Mouse (Mus musculus): Measurements from ENCODE around the gene Aven.

DNA sequence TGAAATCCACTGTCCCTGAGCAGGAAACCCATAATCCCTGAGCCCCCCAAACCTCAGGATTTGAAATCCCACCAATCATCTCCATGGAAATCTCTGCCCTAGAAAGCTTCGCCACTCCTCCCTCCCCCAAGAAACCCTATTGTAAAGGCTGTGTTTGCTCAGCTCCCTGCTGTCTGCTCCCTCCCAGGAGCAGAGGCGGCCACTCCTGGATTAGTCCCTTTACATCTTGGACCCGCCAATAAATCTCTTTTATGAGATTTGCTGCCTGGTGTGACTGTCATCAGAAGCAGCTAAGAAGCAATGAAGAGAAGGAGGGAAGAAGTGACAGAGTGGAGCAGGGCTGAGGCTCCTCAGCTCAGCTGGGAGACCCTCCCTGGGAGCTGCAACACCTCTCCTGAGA lies 124.4 kb downstream of the Aven start:
- TF ChIP-seq CTCF (IDR thresholded peaks at IDR 0.05; ENCODE audit: low read depth) (no peak), EP300 (IDR thresholded peaks at IDR 0.05; ENCODE audit: low read depth) (no peak)

Data from liver, postnatal 0 days (tissue).